Mouse (Mus musculus) lung, postnatal 4 days (tissue): ENCODE results near the gene Ddi2.

Source experiments
- DNase-seq, 2 experiments: peaks; one replicate each; pipeline ENCODE4 v3.0.0; 2021

Gene Ddi2

DNA sequence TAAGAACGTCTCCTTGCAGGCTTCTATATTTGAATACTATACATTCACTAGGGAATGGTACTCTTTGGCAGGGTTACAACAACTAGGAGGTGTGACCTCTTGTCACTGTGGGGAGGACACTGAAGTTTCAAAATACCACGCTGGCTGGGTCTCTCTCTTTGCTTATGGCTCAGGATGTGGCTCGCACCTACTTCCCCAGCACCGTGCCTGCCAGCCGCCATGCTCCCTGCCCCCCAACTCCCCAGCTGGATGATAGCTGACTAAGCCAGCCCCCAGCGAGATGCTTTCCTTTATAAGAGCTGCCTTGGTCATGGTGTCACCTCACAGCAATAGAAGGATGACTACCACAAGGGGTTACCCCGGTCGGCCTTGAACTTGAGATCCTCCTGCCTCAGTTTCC lies 70.2 kb downstream of the Ddi2 start:
- DNase-seq, result no peak

- DNase-seq, result no peak
These were observed 71.3 kb downstream of the Ddi2 start for GRCm38 (mm10) chr4:141651944-141652343.

DNA sequence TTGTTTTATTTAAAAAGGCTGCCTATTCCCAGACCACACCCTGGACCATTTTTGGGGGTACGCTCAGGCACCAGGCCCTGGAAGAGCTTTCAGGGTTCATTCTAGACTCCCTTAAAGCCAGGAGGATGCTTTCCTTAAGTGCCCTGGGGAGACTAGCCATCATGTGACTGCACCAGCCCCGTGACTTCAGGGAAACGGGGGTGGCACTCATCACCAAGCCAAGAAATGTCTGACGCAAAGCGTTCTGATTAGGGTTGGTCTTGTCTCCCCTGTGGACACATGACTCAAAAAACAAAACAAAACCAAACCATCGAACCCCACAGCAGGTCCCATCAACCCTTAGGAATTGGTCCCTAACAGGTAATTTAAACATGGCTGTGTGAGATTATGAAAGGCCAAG lies 71.9 kb downstream of the Ddi2 start:
- no peak for DNase-seq

- no peak for DNase-seq
These were observed 74.0 kb downstream of the Ddi2 start for GRCm38 (mm10) chr4:141649244-141649643.

DNA sequence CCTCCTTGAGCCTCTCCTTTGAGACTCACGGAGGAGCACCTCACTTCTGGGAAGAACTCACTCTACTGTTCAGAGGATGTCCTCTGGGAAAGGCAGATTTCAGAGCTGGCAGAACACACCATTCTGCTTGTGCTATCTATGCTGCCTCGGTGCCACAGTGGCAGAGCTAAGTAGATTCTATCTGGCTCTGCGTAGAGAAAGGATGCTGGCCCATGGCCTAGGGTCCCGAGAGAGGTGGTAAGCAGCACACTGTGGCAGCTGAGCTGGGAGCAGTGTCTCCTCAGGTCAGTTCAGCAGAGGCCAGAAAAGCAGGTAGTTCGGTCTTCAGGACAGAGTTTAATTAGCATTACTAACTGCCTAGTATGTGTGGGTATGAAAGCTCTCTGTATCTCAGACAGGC lies 75.0 kb downstream of the Ddi2 start:
- DNase-seq, result no peak

GRCm38 (mm10) chr4:141647187-141647586 lies 76.0 kb downstream of the Ddi2 start:
- no peak for DNase-seq

DNA sequence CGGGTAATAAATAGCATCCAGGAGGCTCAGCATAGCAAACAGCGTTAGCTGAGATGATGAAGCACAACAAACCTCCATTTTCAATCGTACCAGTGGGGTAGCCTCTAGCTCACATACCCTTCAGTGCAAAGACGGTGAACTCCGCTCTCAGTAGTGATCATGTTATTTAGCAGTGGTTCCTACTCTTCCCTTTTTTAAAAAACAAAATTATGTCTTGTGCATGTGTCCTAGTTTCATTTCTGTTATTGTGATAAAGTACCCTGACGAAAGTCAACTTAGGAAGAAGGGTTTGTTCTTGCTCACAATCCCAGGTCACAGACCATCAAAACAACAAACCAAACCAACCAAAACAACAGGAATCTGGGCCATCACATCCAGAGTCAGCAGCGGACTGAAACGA lies 77.2 kb downstream of the Ddi2 start:
- DNase-seq, result no peak

- peak; percentile 71 to 80 for DNase-seq
These were observed 79.9 kb downstream of the Ddi2 start for GRCm38 (mm10) chr4:141643118-141643855.

DNA sequence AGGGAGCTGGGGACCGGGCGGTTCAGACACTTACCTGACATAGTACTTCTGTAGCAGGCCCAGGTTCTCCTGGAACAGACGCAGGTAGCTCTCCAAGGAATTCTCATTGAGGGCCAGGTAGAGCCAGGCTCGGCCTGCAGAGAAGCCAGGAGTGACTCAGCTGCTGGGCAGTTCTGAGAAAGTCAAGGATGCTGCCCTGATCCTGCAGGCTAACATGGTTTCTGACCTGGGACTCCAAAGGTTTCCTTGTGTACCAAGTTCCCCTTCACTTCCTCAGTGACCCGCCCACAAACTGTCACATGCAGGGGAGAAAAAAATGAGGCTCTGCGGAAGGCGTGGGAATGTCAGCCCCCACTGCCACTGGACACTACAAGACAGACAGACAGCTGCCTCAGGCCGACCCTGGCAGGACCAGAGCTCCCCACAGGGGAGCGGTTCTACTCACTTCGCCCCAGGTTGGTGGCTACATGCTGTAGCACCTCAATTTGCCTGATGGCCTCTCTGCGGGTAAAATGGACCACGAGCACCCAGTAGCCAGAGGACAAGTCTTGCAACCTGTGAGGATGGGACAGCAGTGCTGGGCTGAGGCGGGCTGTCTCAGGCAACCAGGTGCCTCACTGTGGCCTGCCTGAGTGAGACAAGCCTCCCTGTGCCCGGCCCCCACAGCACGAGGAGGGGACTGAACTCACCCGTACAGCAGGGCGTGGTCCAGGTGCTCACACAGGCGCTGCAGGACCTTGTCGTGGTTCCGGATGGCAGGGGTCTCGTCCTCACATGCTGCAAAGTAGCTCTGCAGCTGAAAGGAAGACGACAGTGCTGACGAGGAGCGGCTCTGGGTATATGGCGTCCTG lies 81.0 kb downstream of the Ddi2 start:
- DNase-seq, result peak in 1 of 2 experiments; percentile 27

GRCm38 (mm10) chr4:141641353-141641771 lies 81.9 kb downstream of the Ddi2 start:
- DNase-seq, result peak in 1 of 2 experiments; percentile 37

DNA sequence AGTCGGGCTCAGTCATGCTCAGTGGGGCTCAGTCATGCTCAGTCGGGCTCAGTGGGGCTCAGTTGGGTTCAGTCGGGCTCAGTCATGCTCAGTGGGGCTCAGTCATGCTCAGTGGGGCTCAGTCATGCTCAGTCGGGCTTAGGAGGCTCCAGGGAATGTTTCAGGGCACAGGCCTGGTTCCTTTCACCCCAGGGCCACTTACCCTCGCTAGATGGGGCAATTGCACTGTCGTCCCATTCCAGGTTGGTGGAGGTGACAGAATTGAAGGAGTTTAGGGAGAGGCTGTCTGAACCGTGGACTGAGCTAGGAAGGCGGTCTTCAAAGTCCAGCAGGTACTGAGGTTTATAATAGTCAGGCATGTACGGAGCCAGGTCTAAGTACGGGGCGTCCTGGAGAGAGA lies 83.7 kb downstream of the Ddi2 start:
- no peak for DNase-seq

GRCm38 (mm10) chr4:141636693-141637092 lies 86.5 kb downstream of the Ddi2 start:
- DNase-seq, result no peak

DNA sequence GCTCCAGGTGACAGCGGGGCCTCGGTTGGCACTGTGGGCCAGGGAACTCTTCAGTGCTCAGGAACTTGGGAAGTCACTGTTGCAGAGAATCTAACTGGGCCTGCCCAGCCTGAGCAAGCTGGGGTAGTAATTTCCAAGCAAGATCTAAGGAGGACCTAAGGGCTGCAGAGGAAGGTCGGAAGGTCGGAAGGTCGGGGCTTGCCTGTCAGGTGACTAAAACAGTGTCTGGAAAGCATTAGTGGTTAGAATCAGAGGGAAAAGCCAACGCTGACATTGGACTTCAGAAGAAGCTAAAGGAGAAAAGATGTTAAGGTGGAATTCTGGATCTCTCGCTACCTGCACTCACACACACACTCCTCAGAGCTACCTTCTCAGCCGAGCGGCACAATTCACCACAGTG lies 87.2 kb downstream of the Ddi2 start:
- peak in 1 of 2 experiments; percentile 15 for DNase-seq

- DNase-seq, result peak; percentile 58 to 85
These were observed 90.9 kb downstream of the Ddi2 start for GRCm38 (mm10) chr4:141632111-141632873.

DNA sequence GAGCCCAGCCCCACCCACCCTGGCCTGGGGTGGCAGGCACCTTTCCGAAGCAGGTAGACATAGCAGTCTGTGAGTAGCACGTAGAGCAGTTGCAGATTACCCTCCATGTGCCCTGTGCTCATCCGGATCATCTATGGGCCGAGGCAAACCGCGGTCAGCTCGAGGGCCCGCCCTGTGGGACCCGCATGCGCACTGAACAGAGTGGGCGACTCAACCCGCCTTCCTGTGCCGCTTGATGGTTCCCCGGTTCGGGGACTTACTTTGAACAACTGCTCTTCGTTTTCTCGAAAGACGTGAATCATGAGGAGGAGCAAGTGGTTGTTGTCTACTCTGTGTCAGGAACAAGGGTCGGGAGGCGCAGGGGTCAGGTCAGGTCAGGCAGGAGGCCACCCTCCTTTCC lies 92.0 kb downstream of the Ddi2 start:
- DNase-seq, result no peak

DNA sequence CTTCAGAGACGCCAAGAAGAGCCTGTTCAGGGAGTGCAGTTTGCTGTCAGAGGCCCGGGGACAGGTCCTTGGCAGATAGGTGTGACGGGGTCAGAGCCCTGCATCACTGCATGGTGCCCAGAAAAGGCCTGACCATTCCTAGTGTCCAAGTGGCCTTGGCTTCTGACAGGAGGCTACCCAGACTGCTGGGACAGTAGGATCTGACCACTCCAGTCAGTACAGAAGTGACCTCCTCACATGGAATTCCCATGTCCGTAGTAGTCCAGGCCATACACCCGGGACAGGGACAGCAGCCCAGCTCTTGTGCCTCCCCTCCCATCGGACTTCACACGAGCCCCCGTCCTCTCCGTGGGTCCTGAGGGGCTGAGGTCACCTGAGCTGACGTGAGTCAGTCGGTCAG lies 93.2 kb downstream of the Ddi2 start:
- no peak for DNase-seq

- no peak for DNase-seq
These were observed 94.6 kb downstream of the Ddi2 start for GRCm38 (mm10) chr4:141628661-141629060.
